Mouse (Mus musculus): ENCODE data around the gene Tram2. TPM values are rescaled to one million over a fixed set of nuclear protein-coding genes. Genes with fewer than 3 reads are reported as not detected.

The Tram2 gene
- total and polyA plus RNA-seq, 2 experiments: 2.5 to 4.1 TPM

DNA sequence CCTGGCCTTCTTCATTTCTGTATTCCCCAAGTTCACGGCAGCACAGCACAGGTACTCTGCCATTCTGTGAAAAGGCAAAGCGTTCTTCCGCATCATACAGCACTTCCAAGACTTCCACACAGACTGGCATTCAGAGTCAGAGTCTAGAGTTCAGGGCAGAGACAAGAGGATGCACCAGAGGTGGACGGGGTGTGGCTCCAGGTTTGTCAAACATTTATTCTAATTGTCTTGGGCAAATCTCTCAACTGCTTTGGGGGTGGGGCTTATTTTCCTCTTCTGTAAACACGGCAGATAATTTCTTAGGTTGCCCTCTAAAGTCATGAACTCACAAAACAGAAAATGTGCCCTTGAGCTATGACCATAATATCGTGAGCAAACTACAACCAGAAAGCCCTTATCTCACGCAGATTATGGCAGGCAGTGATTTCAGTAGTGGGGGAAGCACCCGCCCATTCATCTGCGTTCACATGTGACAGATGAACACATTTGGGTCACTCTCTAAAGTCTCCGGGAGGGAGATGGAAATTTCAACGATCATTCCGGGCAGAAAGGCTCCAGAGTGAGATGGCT, 6.1 kb downstream of the Tram2 start:
- Histone ChIP-seq H3K4me3 (ENCODE audit: insufficient read depth, low read depth, low read length) (no peak overlapping the region), H3K79me2 (ENCODE audit: control insufficient read depth, insufficient read depth, low read length) (peaks cover 20% of the 10 kb centered on the region; the same call in 1 of the 2 replicates), H3K27ac (replicated peaks; ENCODE audit: insufficient read depth, low read depth, low read length) (no peak overlapping the region), H3K4me1 (ENCODE audit: control insufficient read depth, insufficient read depth, low read length) (peaks cover 22% of the 10 kb centered on the region), H3K36me3 (ENCODE audit: control insufficient read depth, insufficient read depth, low read length) (no peaks in the 10 kb centered on the region), H3K27me3 (ENCODE audit: control insufficient read depth, insufficient read depth, low read length) (no peaks in the 10 kb centered on the region), H3K9ac (ENCODE audit: low read depth, low read length) (no peak overlapping the region)
- 55% methylated on average over 12 of the region's 12 CpGs for WGBS
- TF ChIP-seq POLR2A (IDR thresholded peaks at IDR 0.05; ENCODE audit: extremely low read depth, insufficient read depth, low read length): no peak
- no peak for TF ChIP-seq CTCF (IDR thresholded peaks at IDR 0.05; ENCODE audit: low read depth, low read length)
- peak; percentile 68 for DNase-seq (ENCODE audit: extremely low read depth, low read depth, low spot score)

DNA sequence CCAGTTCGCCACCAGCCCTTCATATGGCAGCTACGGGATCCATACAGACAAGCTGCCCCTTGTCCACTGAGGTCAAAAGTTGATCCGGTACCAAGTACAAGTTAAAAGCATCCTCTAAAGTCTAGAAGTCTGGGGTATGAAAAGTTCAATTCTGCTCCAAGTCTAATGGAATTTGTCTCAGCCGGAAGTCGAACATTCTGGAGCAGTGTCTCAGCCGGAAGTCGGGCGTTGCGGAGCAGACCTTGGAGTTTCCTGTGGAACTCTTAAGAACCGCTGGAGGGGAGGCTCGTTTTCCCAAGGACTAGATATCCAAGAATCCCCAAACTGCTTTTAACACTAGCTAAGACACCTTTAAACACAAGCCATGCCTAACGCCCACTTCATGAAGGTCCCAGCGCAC, 8.4 kb downstream of the Tram2 start:
- DNase-seq (ENCODE audit: extremely low read depth, low read depth, low spot score): no peak
- TF ChIP-seq POLR2A (IDR thresholded peaks at IDR 0.05; ENCODE audit: extremely low read depth, insufficient read depth, low read length): no peak
- no peak for TF ChIP-seq CTCF (IDR thresholded peaks at IDR 0.05; ENCODE audit: low read depth, low read length)
- Histone ChIP-seq H3K27me3 (ENCODE audit: control insufficient read depth, insufficient read depth, low read length) (no peaks in the 10 kb centered on the region), H3K36me3 (ENCODE audit: control insufficient read depth, insufficient read depth, low read length) (no peaks in the 10 kb centered on the region), H3K27ac (replicated peaks; ENCODE audit: insufficient read depth, low read depth, low read length) (no peak overlapping the region), H3K79me2 (ENCODE audit: control insufficient read depth, insufficient read depth, low read length) (peaks cover 21% of the 10 kb centered on the region; the same call in 1 of the 2 replicates), H3K4me1 (ENCODE audit: control insufficient read depth, insufficient read depth, low read length) (peaks cover 14% of the 10 kb centered on the region), H3K4me3 (ENCODE audit: insufficient read depth, low read depth, low read length) (no peak overlapping the region), H3K9ac (ENCODE audit: low read depth, low read length) (no peak overlapping the region)
- WGBS: 78% methylated on average over 13 of the region's 13 CpGs

DNA sequence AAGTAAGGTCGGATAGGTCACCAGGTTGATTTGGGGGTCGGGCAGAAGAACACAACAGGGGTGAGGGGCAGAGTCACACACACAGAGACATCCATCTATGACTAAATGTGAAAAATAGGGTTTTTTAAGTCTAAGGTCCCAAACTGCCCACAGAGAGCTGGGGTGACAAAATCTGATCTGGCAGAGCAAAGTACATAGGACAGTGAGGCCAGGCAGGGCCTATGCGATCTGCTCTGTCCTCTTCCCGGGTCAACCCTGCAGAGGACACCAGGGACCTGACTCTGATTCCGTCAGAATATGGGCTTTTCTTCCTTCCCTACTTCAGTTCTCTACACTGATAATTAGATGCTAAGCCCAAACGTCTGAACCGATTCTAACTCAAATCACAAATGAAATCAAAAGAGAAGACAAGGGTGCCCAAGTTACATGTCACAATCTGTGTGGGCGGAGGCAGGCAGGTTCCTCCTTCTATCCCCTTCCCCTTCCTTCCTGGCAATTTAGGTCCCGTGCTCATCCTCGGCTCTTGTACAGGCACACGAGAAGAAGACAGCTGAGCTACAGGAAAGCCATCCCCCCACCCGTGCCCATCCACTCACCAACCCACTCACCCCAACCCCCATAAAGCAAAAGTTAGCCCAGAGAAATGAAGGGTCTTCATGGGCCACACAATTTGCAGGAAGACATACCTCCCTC, 9.1 kb downstream of the Tram2 start:
- Histone ChIP-seq H3K4me3 (ENCODE audit: insufficient read depth, low read depth, low read length) (no peak overlapping the region), H3K4me1 (ENCODE audit: control insufficient read depth, insufficient read depth, low read length) (peaks cover 14% of the 10 kb centered on the region), H3K79me2 (ENCODE audit: control insufficient read depth, insufficient read depth, low read length) (peaks cover 24% of the 10 kb centered on the region; the same call in 1 of the 2 replicates), H3K9ac (ENCODE audit: low read depth, low read length) (no peak overlapping the region), H3K36me3 (ENCODE audit: control insufficient read depth, insufficient read depth, low read length) (no peaks in the 10 kb centered on the region), H3K27me3 (ENCODE audit: control insufficient read depth, insufficient read depth, low read length) (no peaks in the 10 kb centered on the region), H3K27ac (replicated peaks; ENCODE audit: insufficient read depth, low read depth, low read length) (peak overlapping the region; percentile 90)
- 37% methylated on average over 12 of the region's 12 CpGs for WGBS
- DNase-seq (ENCODE audit: extremely low read depth, low read depth, low spot score): peak; percentile 85
- TF ChIP-seq CTCF (IDR thresholded peaks at IDR 0.05; ENCODE audit: low read depth, low read length): no peak
- no peak for TF ChIP-seq POLR2A (IDR thresholded peaks at IDR 0.05; ENCODE audit: extremely low read depth, insufficient read depth, low read length)

DNA sequence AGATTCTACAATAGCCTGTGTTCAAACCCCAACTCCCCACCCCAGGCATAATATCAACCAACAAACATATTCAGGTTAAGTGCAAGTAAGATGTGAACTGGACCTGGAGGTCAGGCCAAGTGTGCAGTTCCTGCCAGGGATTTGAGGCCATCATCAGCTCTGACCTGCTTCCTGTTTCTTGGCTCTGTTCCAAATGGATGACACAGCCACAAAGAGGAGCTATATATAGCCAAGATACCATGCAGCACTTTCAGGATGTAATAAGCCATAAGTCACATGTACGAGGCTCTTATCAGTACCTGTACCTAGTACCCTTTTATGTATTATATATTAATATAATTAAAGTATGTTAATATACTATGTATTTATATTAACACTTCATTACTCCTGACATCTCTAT, 10.5 kb downstream of the Tram2 start:
- 38% methylated on average over 1 of the region's 1 CpGs for WGBS
- no peak for TF ChIP-seq POLR2A (IDR thresholded peaks at IDR 0.05; ENCODE audit: extremely low read depth, insufficient read depth, low read length)
- no peak for TF ChIP-seq CTCF (IDR thresholded peaks at IDR 0.05; ENCODE audit: low read depth, low read length)
- Histone ChIP-seq H3K4me1 (ENCODE audit: control insufficient read depth, insufficient read depth, low read length) (peaks cover 14% of the 10 kb centered on the region), H3K27ac (replicated peaks; ENCODE audit: insufficient read depth, low read depth, low read length) (no peak overlapping the region), H3K79me2 (ENCODE audit: control insufficient read depth, insufficient read depth, low read length) (peaks cover 14% of the 10 kb centered on the region; the same call in 1 of the 2 replicates), H3K4me3 (ENCODE audit: insufficient read depth, low read depth, low read length) (no peak overlapping the region), H3K9ac (ENCODE audit: low read depth, low read length) (no peak overlapping the region), H3K27me3 (ENCODE audit: control insufficient read depth, insufficient read depth, low read length) (no peaks in the 10 kb centered on the region), H3K36me3 (ENCODE audit: control insufficient read depth, insufficient read depth, low read length) (no peaks in the 10 kb centered on the region)
- DNase-seq (ENCODE audit: extremely low read depth, low read depth, low spot score): peak; percentile 71

DNA sequence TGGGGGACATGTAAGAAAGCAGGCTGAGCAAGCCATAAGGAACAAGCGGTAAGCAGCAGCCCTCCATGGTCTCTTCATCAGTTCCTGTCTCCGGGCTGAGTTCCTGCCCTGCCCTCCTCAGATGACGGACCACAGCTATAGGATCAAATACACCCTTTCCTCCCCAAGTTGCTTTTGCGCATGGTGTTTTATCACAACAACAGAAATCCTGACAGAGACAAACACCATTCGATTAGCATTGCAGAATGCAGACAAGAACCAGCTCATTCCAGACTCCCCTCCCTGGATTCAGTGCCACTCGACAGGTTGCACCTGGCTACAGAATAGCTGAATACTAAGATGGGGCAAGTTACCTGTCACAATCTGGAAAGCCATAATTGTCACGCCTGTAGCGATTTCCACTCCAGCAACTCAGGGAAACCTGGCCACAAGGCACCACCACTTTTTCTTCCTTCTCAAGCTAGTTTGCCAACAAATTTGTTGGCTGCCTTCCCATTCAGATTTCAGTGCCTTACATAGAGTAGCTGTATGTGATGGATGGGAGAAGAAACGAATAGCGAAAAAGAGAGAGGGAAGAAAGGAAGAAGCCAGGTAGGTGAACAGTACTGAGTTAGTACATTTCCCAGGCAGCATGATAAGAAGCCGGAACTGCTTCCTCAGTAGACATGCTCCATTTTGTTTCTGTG, 11.3 kb downstream of the Tram2 start:
- H3K27ac ChIP-seq (replicated peaks; ENCODE audit: insufficient read depth, low read depth, low read length): no peak overlapping the region
- H3K9ac ChIP-seq (ENCODE audit: low read depth, low read length): no peak overlapping the region
- TF ChIP-seq POLR2A (IDR thresholded peaks at IDR 0.05; ENCODE audit: extremely low read depth, insufficient read depth, low read length) (no peak), CTCF (IDR thresholded peaks at IDR 0.05; ENCODE audit: low read depth, low read length) (no peak)
- 87% methylated on average over 11 of the region's 11 CpGs for WGBS
- H3K27me3 ChIP-seq (ENCODE audit: control insufficient read depth, insufficient read depth, low read length): no peaks in the 10 kb centered on the region
- no peaks in the 10 kb centered on the region for H3K36me3 ChIP-seq (ENCODE audit: control insufficient read depth, insufficient read depth, low read length)
- H3K4me1 ChIP-seq (ENCODE audit: control insufficient read depth, insufficient read depth, low read length): peaks cover 9% of the 10 kb centered on the region
- H3K79me2 ChIP-seq (ENCODE audit: control insufficient read depth, insufficient read depth, low read length): peaks cover 12% of the 10 kb centered on the region; the same call in 1 of the 2 replicates
- DNase-seq (ENCODE audit: extremely low read depth, low read depth, low spot score): peak; percentile 41
- H3K4me3 ChIP-seq (ENCODE audit: insufficient read depth, low read depth, low read length): no peak overlapping the region

Data from liver, adult 2 months (tissue).